Comparison of ENCODE assay signal across 11 mouse cellular contexts in genomic region chr11:110993616-110994015, GRCm38 (mm10). TPM values are rescaled to one million over a fixed set of nuclear protein-coding genes. Genes with fewer than 3 reads are reported as not detected.
DNase-seq lines count a peak whose midpoint lies in the region; ATAC-seq and TF ChIP-seq lines count a peak whose summit lies in the region.
"Had no signal": no experiment of that assay in that cellular context is flagged by ENCODE, and none has a peak within 500 bp of the region (broad histone marks: within the 10 kb centered on the region; RNA-seq: fewer than 3 reads in every experiment).

No protein-coding gene starts in this region.

- H3K4me1 ChIP-seq in brown adipose tissue, adult 24 weeks (ENCODE audit: control insufficient read depth, insufficient read depth, insufficient read length, low read length): no peaks in the 10 kb centered on the region
- H3K4me1 ChIP-seq in lung, adult 2 months (ENCODE audit: control insufficient read depth, insufficient read depth, low read length): peaks cover 5% of the 10 kb centered on the region; the same call in 1 of the 2 replicates
- no peaks in the 10 kb centered on the region for H3K4me1 ChIP-seq in forebrain, embryonic 16.5 days (replicated peaks; ENCODE audit: control insufficient read depth, insufficient read depth, low read length)
- peaks cover 3% of the 10 kb centered on the region for H3K4me1 ChIP-seq in midbrain, embryonic 16.5 days (ENCODE audit: control insufficient read depth, insufficient read depth, low read length)
- H3K4me1 ChIP-seq in midbrain, embryonic 14.5 days (ENCODE audit: control insufficient read depth, insufficient read depth, low read length): no peaks in the 10 kb centered on the region; the same call in 1 of the 2 replicates
- H3K4me1 ChIP-seq: hindbrain, embryonic 15.5 days had no signal

- H3K4me3 ChIP-seq in brown adipose tissue, adult 24 weeks (ENCODE audit: insufficient read depth, low read depth, low read length): no peak overlapping the region
- no peak overlapping the region for H3K4me3 ChIP-seq in lung, adult 2 months (replicated peaks; ENCODE audit: extremely low read depth, low read depth, low read length)
- no peak overlapping the region for H3K4me3 ChIP-seq in forebrain, embryonic 16.5 days (replicated peaks; ENCODE audit: low read length)
- H3K4me3 ChIP-seq in midbrain, embryonic 16.5 days (ENCODE audit: low read depth, low read length): no peak overlapping the region
- no peak overlapping the region for H3K4me3 ChIP-seq in midbrain, embryonic 14.5 days (replicated peaks; ENCODE audit: low read depth, low read length)
- H3K4me3 ChIP-seq: hindbrain, embryonic 15.5 days; midbrain, embryonic 12.5 days had no signal

- DNase-seq in adrenal gland, postnatal 14 days: peak; percentile 10
- DNase-seq in adrenal gland, postnatal 25 days: no peak
- peak; percentile 5 for DNase-seq in lung, adult 2 months
- peak; percentile 18 to 47 for DNase-seq in spleen, postnatal 10 days (ENCODE audit: low spot score in 2 of 2)
- DNase-seq in midbrain, embryonic 14.5 days: no peak

- TF ChIP-seq CTCF in lung, adult 2 months (IDR thresholded peaks at IDR 0.05; ENCODE audit: insufficient read depth, low read length): no peak

- H3K9me3 ChIP-seq in forebrain, embryonic 16.5 days (ENCODE audit: control insufficient read depth, low read length): no peaks in the 10 kb centered on the region
- H3K9me3 ChIP-seq in midbrain, embryonic 16.5 days (replicated peaks; ENCODE audit: control insufficient read depth, low read length, poor library complexity, severe bottlenecking): no peaks in the 10 kb centered on the region
- no peaks in the 10 kb centered on the region for H3K9me3 ChIP-seq in midbrain, embryonic 14.5 days (ENCODE audit: control insufficient read depth, low read length)
- H3K9me3 ChIP-seq: hindbrain, embryonic 15.5 days; midbrain, embryonic 12.5 days had no signal

- H3K9ac ChIP-seq in forebrain, embryonic 16.5 days (replicated peaks; ENCODE audit: low read depth, low read length): no peak overlapping the region
- no peak overlapping the region for H3K9ac ChIP-seq in midbrain, embryonic 16.5 days (ENCODE audit: low read depth, low read length)
- H3K9ac ChIP-seq in midbrain, embryonic 14.5 days (replicated peaks; ENCODE audit: low read length): no peak overlapping the region
- H3K9ac ChIP-seq: hindbrain, embryonic 15.5 days; midbrain, embryonic 12.5 days had no signal

- no peak overlapping the region for H3K4me2 ChIP-seq in forebrain, embryonic 16.5 days (ENCODE audit: low read length)
- H3K4me2 ChIP-seq in midbrain, embryonic 16.5 days (ENCODE audit: low read length): no peak overlapping the region
- H3K4me2 ChIP-seq in midbrain, embryonic 14.5 days (ENCODE audit: low read length): no peak overlapping the region
- H3K4me2 ChIP-seq: hindbrain, embryonic 15.5 days; midbrain, embryonic 12.5 days had no signal

- no peaks in the 10 kb centered on the region for H3K27me3 ChIP-seq in forebrain, embryonic 16.5 days (replicated peaks; ENCODE audit: control insufficient read depth, insufficient read depth, low read length)
- no peaks in the 10 kb centered on the region for H3K27me3 ChIP-seq in midbrain, embryonic 16.5 days (ENCODE audit: control insufficient read depth, insufficient read depth, low read depth, low read length)
- no peaks in the 10 kb centered on the region for H3K27me3 ChIP-seq in midbrain, embryonic 14.5 days (ENCODE audit: control insufficient read depth, insufficient read depth, low read length)
- H3K27me3 ChIP-seq: hindbrain, embryonic 15.5 days; midbrain, embryonic 12.5 days had no signal

- no peaks in the 10 kb centered on the region for H3K36me3 ChIP-seq in forebrain, embryonic 16.5 days (ENCODE audit: control insufficient read depth, insufficient read depth)
- H3K36me3 ChIP-seq in midbrain, embryonic 16.5 days (ENCODE audit: control insufficient read depth, insufficient read depth, low read length): no peaks in the 10 kb centered on the region
- H3K36me3 ChIP-seq in midbrain, embryonic 14.5 days (ENCODE audit: control insufficient read depth, insufficient read depth, low read length): no peaks in the 10 kb centered on the region
- H3K36me3 ChIP-seq: hindbrain, embryonic 15.5 days; midbrain, embryonic 12.5 days had no signal

- TF ChIP-seq POLR2A in lung, adult 2 months (IDR thresholded peaks at IDR 0.05; ENCODE audit: borderline replicate concordance, extremely low read depth, low read depth, low read length): no peak

- no peak for ATAC-seq in forebrain, embryonic 16.5 days
- ATAC-seq in midbrain, embryonic 16.5 days: no peak
- ATAC-seq in midbrain, embryonic 14.5 days (ENCODE audit: low FRiP score, low TSS enrichment): no peak

- H3K27ac ChIP-seq in brown adipose tissue, adult 24 weeks (replicated peaks; ENCODE audit: low read depth, low read length): peak overlapping the region; percentile 42; the same call in 1 of the 2 replicates
- H3K27ac ChIP-seq in forebrain, embryonic 16.5 days (ENCODE audit: low read length): no peak overlapping the region
- no peak overlapping the region for H3K27ac ChIP-seq in midbrain, embryonic 16.5 days (ENCODE audit: low read length)
- H3K27ac ChIP-seq in midbrain, embryonic 14.5 days (replicated peaks; ENCODE audit: low read depth, low read length): no peak overlapping the region
- H3K27ac ChIP-seq: hindbrain, embryonic 15.5 days; midbrain, embryonic 12.5 days had no signal

- WGBS in lung, adult 2 months: 36% methylated on average over 4 of the region's 4 CpGs
- WGBS in forebrain, embryonic 16.5 days: 76% methylated on average over 4 of the region's 4 CpGs
- 87% methylated on average over 4 of the region's 4 CpGs for WGBS in midbrain, embryonic 16.5 days
- 81% methylated on average over 4 of the region's 4 CpGs for WGBS in midbrain, embryonic 14.5 days

RNA-seq across cellular contexts. Expression of gene Kcnj16, which starts 25.8 kb away (rescaled TPM):
- 0.33 and 1.3 TPM in 2 replicates for total RNA-seq in adrenal gland, postnatal 14 days (2021)
- not detected in 2 replicates for total RNA-seq in adrenal gland, postnatal 25 days (2021)
- not detected in 2 replicates for polyA plus RNA-seq in brown adipose tissue, adult 24 weeks (2012; ENCODE audit: insufficient read depth, insufficient read length, missing spikeins)
- polyA plus RNA-seq in lung, adult 2 months (2012; rRNA removed): not detected in 2 replicates
- polyA plus RNA-seq in forebrain, embryonic 16.5 days (2015; fragmentation: Nextera tagmentation; extraction: Ambion mirVana): 0.11 and 0.61 TPM in 2 replicates
- 1.4 and 1.8 TPM in 2 replicates for polyA plus RNA-seq in midbrain, embryonic 16.5 days (2015; fragmentation: Nextera tagmentation; extraction: Ambion mirVana)
- 0.53 and 0.87 TPM in 2 replicates for polyA plus RNA-seq in midbrain, embryonic 14.5 days (2014; fragmentation: Nextera tagmentation; extraction: Ambion mirVana)
- polyA plus RNA-seq: C2C12 had no signal

Comparison
In these comparisons a context has a peak if more than half of its experiments do, and no peak if none do; other contexts are left out.
1. DNase-seq: peak in adrenal gland, postnatal 14 days (single experiment), lung, adult 2 months (single experiment) and spleen, postnatal 10 days (2 of 2); none in adrenal gland, postnatal 25 days (single experiment) and midbrain, embryonic 14.5 days (single experiment).